Mouse (Mus musculus): ENCODE data around the gene Gm20662.
A peak's percentile ranks its signal among the peaks of the same experiment; 100 is the strongest.

Gene Gm20662

DNA sequence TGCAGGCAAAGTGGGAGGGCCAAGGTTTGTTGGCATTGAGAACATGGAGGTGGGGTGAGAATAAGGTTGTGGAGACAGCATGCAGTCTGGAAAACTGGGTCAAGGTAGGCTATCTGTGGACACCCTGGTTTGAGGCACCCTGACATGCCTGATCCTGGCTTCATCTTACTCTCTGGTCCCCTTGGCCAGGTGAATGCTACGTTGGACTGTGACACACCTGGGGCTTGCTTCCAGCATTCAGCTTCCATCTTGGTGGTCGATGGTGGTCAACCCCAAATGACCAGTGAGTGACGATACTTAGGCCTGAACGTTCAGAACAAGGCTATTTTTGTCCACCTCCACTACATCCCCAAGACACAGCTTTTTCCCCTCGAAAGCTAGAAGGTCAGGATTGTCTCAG is at the start of gene Gm20662:
Gene Gm20662, plus strand, starts transcription at position 301 of the 400 bp plus-strand sequence.
- DNase-seq (ENCODE audit: extremely low spot score): no peak

DNA sequence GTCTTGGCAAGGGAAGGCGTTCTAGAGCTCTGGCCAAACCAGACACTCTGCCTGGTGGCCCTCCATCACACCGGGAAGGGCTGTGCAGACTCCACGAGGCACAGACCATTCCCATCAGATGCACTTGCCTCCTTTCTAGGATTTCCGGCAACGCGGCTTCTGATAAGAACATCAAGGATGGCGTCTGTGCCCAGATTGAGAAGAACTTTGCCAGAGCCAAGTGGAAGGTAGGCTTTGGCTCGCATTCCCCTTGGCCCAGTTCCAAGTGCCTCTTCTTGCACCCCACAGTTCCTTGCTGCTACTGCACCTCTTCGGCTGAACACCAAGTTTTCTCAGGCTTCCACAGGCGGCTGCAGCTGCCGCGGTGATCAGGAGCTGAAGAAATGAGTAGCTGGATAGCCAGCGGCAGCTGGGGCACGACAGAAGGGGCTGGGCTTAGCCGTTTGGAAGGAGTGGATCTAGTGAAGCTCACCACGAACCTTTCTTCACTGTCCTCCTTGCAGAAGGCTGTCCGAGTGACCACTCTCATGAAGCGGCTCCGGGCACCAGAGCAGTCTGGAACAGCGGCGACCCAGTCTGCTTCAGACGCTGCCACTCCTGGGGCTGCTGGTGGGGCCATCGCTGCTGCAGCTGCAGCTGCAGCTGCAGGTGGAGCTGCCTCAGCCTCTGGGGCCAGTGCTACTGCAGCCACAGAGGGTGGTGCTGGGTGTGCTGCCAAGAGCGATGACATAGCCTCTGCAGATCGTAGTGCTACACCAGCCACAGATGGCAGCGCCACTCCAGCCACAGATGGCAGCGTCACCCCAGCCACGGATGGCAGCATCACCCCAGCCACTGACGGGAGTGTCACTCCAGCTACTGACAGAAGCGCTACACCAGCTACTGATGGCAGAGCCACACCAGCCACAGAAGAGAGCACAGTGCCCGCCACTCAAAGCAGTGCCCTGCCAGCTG is 48.6 kb upstream of the Gm20662 start:
- DNase-seq (ENCODE audit: extremely low spot score): no peak

GRCm38 (mm10) chr9:107949184-107949921 is 46.8 kb upstream of the Gm20662 start:
- no peak for DNase-seq (ENCODE audit: extremely low spot score)

DNA sequence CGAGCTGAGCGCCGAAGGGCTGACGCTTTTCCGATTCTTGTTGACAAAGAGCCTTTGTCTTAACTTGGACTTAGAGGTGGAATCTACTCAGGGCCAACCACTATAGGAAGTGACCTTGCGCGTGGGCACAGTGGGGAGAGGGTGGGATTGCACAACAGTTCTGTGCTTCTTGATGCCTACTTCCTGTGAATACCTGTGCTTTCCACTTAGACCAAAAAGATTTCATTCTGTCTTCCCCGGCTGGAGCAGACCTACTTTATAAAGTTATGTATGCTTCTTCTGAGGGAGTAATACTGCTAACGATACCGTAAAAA is 46.3 kb upstream of the Gm20662 start, which contains the start of gene Traip:
Gene Traip, plus strand, starts transcription at position 215 of the 314 bp plus-strand sequence.
- no peak for DNase-seq (ENCODE audit: extremely low spot score)

DNA sequence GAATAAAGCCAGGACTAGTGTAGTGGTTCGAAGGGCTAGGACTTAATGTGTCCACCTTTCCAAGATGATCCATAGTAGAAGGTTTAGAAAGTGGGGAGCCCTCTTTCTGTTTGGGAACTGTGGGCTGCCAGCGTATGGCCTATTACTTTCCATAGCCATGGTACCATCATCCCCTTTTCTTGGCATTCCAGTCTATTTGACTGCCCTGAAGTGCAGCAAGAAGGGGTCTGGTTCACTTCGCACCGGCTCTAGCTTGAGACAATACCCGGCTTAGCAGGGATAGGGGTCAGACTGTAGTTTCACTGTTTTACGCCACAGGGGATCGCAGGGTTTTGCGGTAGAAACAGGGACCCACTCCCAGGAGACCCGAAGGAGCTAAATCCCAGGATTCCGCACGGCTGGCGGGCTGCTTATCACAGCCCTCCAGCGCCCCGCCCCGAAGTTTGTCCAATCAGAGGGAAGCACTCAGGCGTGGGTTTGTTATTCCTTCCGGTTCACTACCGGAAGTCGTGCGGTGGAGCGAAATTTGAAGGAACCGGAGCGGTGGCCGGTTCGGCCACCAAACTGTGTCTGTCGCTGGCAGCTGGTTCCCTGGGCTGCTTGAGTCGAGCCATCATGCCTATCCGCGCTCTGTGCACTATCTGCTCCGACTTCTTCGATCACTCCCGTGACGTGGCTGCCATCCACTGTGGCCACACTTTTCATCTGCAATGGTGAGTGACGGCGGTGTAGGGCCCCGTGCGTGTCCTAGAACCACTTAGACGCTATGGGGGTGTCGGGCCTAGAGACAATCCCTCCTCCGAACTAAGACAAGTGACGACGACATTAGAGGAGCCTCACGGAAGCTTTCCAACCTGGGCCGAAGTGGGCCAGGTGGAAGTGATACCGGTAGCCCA is 45.4 kb upstream of the Gm20662 start:
- DNase-seq (ENCODE audit: extremely low spot score): peak; percentile 87

- no peak for DNase-seq (ENCODE audit: extremely low spot score)
Observed at GRCm38 (mm10) chr9:107955613-107956289, 40.4 kb upstream of the Gm20662 start.

- no peak for DNase-seq (ENCODE audit: extremely low spot score)
Observed at GRCm38 (mm10) chr9:107957141-107957540, 39.0 kb upstream of the Gm20662 start.

DNA sequence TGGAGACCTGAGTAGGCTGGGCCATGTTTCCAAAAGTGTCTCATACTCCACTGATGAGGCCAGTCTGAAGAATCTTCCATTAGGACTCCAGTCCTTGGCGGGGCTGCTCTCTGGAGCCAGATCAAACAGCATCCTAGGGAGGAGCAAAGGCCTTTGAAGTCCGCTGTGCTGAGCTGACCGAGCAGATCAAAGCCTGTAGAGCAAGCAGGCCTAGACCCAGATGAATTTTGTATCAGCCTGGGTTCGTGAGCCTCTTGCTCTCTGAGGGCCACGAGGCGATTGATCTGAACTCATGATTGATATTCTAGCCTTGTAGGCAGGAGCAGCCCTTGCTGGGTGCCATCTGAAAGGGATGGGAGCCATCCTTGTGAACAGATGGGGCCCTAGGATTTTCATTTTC is 36.3 kb upstream of the Gm20662 start:
- DNase-seq (ENCODE audit: extremely low spot score): no peak

GRCm38 (mm10) chr9:107960928-107961327 is 35.2 kb upstream of the Gm20662 start:
- DNase-seq (ENCODE audit: extremely low spot score): no peak

DNA sequence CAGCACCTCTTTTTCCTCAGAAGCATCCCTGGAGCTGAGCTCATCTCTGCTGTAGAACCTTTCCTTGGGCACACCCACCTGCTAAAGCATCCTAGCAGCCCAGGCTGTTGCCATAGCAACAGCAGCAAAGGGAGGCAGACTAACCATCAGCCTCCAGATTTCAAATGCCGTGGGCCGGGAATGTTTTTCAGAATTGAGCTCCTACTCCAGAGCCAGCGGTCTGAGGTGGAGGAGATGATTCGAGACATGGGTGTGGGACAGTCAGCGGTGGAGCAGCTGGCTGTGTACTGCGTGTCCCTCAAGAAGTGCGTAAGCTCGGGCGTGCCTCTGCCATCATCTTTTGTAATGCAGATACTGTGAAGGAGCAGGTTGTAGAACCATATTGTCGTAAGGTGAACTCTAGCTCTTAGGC is 34.8 kb upstream of the Gm20662 start:
- no peak for DNase-seq (ENCODE audit: extremely low spot score)

GRCm38 (mm10) chr9:107961881-107962280 is 34.3 kb upstream of the Gm20662 start:
- no peak for DNase-seq (ENCODE audit: extremely low spot score)

DNA sequence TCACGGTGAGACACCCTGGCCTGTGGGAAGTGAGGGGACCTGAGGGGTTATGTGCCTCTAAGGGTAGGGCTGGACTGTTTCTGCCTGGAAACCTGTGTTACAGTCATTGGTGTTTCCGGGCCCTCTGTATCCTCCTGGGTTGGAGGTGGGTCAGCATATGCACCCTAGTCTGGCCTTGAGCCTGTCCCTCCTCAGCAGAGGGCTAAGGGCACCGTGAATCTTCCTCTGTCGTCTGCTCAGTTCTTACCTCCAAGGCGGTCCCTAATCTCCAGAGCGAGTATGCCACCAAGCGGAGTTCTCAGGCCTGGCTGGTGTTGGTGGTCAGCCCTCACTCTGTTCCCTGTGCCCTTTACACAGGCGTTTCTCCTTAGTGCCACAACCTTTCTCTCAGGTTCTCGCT is 33.2 kb upstream of the Gm20662 start:
- DNase-seq (ENCODE audit: extremely low spot score): no peak

DNA sequence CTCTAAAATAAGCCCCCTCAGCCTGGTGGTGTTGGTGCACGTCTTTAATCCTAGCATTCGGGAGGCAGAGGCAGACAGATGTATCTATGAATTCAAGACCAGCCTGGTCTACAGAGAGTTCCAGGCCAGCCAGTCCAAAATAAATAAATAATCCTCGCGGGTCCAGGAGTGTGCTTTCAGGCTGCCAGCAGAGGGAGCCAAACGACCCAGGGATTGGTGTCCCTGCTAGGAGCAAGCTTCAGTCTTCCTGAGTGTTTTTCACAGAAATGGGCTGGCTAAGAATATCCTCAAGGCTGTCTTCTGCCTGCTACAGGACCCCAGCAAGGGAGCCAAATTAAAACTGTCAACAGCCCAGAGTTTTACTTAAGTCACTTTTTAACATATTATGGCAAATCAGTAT is 32.4 kb upstream of the Gm20662 start:
- DNase-seq (ENCODE audit: extremely low spot score): peak; percentile 84

DNA sequence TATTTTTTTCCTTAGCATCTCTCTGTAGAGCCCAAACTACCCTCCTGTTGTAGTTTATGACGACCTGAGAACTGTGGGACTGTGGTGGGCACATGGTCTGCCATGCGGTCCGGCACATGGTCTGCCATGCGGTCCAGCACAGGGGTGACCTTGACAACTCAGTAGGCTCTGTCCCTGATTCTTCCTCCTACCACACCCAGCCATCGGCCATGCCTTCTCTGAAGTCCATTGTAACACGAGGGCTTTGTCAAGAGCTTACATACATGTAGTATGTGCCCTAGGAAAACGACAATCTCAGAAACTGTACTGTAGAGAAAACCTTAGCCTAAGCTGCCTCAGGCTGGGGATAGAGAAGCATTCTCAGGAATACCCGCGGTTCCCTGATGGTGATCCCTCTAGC is 31.5 kb upstream of the Gm20662 start:
- DNase-seq (ENCODE audit: extremely low spot score): no peak

DNA sequence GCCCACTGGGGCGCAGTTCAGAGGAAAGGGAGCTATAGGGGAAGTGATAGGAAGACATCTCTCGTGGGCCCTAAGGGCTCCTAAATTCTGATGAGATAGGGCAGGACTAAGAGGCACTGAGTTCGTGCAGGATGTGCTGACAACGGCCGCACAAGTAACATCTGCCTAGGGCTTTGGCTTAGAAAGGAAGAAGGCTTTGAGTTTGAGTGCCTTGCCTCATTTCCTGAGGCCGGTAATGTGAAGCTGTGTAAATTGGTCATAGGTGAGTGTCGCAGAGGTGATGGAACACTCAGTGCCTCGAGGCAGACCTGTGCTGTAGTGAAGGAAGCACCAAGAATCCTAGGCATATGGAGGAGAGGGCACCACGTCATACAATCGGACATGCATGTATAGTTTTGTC is 29.5 kb upstream of the Gm20662 start:
- DNase-seq (ENCODE audit: extremely low spot score): no peak

- no peak for DNase-seq (ENCODE audit: extremely low spot score)
Observed at GRCm38 (mm10) chr9:107967437-107967836, 28.7 kb upstream of the Gm20662 start.

GRCm38 (mm10) chr9:107968531-107968930 is 27.6 kb upstream of the Gm20662 start:
- no peak for DNase-seq (ENCODE audit: extremely low spot score)

DNA sequence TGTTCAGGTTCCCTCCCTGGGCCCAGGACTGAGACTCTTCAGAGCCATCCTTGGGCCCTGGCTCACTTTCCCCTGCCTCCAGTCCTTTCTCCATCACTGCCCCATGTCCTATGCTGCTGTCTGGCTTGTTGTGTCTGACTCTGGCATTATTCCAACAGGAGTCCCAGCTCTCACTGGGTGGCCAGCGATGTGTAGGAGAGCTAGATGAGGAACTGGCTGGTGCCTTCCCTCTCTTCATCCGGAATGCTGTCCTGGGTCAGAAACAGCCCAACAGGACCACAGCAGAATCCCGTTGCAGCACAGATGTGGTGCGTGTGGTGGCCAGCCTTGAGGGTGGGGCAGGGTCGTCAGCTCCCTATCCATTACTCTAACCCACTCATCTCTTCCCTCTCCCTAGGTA is 25.8 kb upstream of the Gm20662 start:
- DNase-seq (ENCODE audit: extremely low spot score): no peak

- DNase-seq (ENCODE audit: extremely low spot score): no peak
Observed at GRCm38 (mm10) chr9:107971690-107972541, 24.2 kb upstream of the Gm20662 start.

- DNase-seq (ENCODE audit: extremely low spot score): no peak
Observed at GRCm38 (mm10) chr9:107974491-107975171, 21.5 kb upstream of the Gm20662 start.
